Mouse (Mus musculus) cerebellum, adult (tissue): ENCODE measurements at regions not wholly inside any gene's neighbourhood (a gene's known extent, or its start where the extent isn't known, plus 50 kb on each side); places are given as distances from the start of the nearest gene placed in this dataset.

Source experiments
- ATAC-seq: cut with Nextera tagmentation; 2 replicates; pipeline ENCODE4 v1.9.2; 2017; ENCODE audit warnings: mild to moderate bottlenecking, moderate library complexity, mixed read lengths; ENCODE audit not compliant: insufficient number of reproducible peaks, low FRiP score, low TSS enrichment

GRCm38 (mm10) chr12:10197906-10198460, 171.8 kb upstream of the Nt5c1b start:
- no peak for ATAC-seq

GRCm38 (mm10) chr12:10209841-10210240, 159.9 kb upstream of the Nt5c1b start:
- ATAC-seq: no peak

- no peak for ATAC-seq
Measured at GRCm38 (mm10) chr12:10222821-10223220, 147.0 kb upstream of the Nt5c1b start.

- no peak for ATAC-seq
Measured at GRCm38 (mm10) chr12:10223832-10224231, 145.9 kb upstream of the Nt5c1b start.

GRCm38 (mm10) chr12:10231144-10231543, 138.6 kb upstream of the Nt5c1b start:
- ATAC-seq: no peak

- no peak; the same call in 1 of the 2 replicates for ATAC-seq
Measured at GRCm38 (mm10) chr12:10231683-10232082, 138.1 kb upstream of the Nt5c1b start.

GRCm38 (mm10) chr12:10248110-10248509, 121.7 kb upstream of the Nt5c1b start:
- ATAC-seq: no peak

GRCm38 (mm10) chr12:10256385-10256784, 113.4 kb upstream of the Nt5c1b start:
- ATAC-seq: no peak

- ATAC-seq: no peak
Measured at GRCm38 (mm10) chr12:10266201-10266600, 103.6 kb upstream of the Nt5c1b start.

- ATAC-seq: no peak
Measured at GRCm38 (mm10) chr12:10272038-10272437, 97.7 kb upstream of the Nt5c1b start.

- no peak for ATAC-seq
Measured at GRCm38 (mm10) chr12:10275226-10275625, 94.5 kb upstream of the Nt5c1b start.

- no peak for ATAC-seq
Measured at GRCm38 (mm10) chr12:10292646-10293045, 77.1 kb upstream of the Nt5c1b start.

- no peak for ATAC-seq
Measured at GRCm38 (mm10) chr12:10305970-10306369, 63.8 kb upstream of the Nt5c1b start.
